Mouse (Mus musculus) midbrain, embryonic 16.5 days (tissue): Measurements from ENCODE around the gene Eif4g3. TPM values are rescaled to one million over a fixed set of nuclear protein-coding genes. Genes with fewer than 3 reads are reported as not detected.

ENCODE experiments used
- ATAC-seq: fragments of 200-750 bp; cut with Nextera tagmentation; 2 replicates; pipeline ENCODE4 v1.8.0; 2017; ENCODE audit warnings: moderate TSS enrichment
- H3K27ac ChIP-seq: fragments of 300-500 bp; sonication (generic); 2 replicates; pipeline ENCODE4 v1.5.1; 2014; ENCODE audit warnings: mild to moderate bottlenecking, low read length, mixed read lengths
- H3K27me3 ChIP-seq: fragments of 300-500 bp; sonication (generic); 2 replicates; pipeline ENCODE4 v1.6.1; 2014; ENCODE audit warnings: low read depth, low read length, mixed read lengths; ENCODE audit not compliant: control insufficient read depth, insufficient read depth
- H3K36me3 ChIP-seq: fragments of 300-500 bp; sonication (generic); 2 replicates; pipeline ENCODE4 v1.6.1; 2014; ENCODE audit warnings: mild to moderate bottlenecking, low read length, moderate library complexity, mixed read lengths; ENCODE audit not compliant: control insufficient read depth, insufficient read depth
- H3K4me1 ChIP-seq: fragments of 300-500 bp; sonication (generic); 2 replicates; pipeline ENCODE4 v1.6.1; 2014; ENCODE audit warnings: mild to moderate bottlenecking, low read length, mixed read lengths; ENCODE audit not compliant: control insufficient read depth, insufficient read depth
- H3K4me2 ChIP-seq: fragments of 300-500 bp; sonication (generic); 2 replicates; pipeline ENCODE4 v1.6.1; 2014; ENCODE audit warnings: mild to moderate bottlenecking, low read length, mixed read lengths
- H3K4me3 ChIP-seq: fragments of 300-500 bp; sonication (generic); 2 replicates; pipeline ENCODE4 v1.5.1; 2014; ENCODE audit warnings: low read depth, mild to moderate bottlenecking, low read length, moderate library complexity, mixed read lengths
- H3K9ac ChIP-seq: fragments of 300-500 bp; sonication (generic); 2 replicates; pipeline ENCODE4 v1.6.1; 2014; ENCODE audit warnings: low read depth, low read length, mixed read lengths
- H3K9me3 ChIP-seq: fragments of 300-500 bp; sonication (generic); replicated peaks from 2 replicates; pipeline ENCODE4 v1.6.1; 2014; ENCODE audit warnings: mild to moderate bottlenecking, low read length, mixed read lengths; ENCODE audit not compliant: control insufficient read depth, poor library complexity, severe bottlenecking
- WGBS: fragments of 180-500 bp; shearing (Covaris S2); extraction: QIAGEN DNeasy Blood & Tissue Kit; methylation state at CpG from one replicate; pipeline ENCODE4 v1.1.7; 2014; 5-methylcytosine and 5-hydroxymethylcytosine counted together
- polyA plus RNA-seq: library from polyadenylated mRNA; unstranded; fragments of >200 nt; fragmentation: Nextera tagmentation; extraction: Ambion mirVana; gene quantifications from 2 replicates; pipeline ENCODE4 v1.2.1, GENCODE M21; 2015

Eif4g3 gene
- polyA plus RNA-seq, 1 experiment from 2014 or later = 48.7 TPM

DNA sequence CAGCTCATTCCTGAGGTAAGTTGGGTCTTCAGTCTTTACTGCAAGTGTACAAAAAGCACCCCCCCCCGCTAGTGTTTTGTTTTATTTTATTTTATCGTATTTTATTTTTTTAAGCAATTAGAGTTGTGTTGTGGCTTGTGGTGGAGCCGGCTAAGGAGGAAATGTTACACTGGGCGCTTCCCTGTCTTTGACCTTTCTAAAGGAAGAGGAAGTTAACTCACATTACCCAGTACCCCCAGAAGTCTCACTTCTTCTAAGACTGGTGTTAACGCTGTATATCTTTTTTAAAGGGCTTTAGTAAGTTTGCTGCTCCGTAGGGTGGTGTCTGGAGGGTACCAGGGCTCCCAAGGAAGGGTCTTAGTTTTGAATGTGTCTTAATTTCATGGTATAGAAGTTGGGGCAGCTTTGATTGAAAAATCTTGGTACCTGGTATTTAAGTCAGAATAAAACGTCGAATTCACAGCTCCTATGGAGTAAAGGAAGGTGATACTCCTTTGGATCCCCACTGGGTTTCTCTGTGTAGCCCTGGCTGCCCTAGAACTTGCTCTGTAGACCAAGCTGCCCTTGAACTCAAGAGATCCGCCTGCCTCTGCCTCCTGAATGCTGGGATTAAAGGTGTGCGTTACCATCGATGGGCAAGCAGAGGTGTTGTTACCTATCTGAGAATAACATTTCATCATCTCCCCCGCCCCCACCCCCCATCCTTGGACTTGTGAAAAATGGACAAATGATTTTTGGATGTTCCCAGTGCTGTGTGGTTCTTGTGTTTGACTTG lies 1.9 kb downstream of the Eif4g3 start:
- Histone ChIP-seq H3K27ac (peak overlapping the region; percentile 97; the same call in 1 of the 2 replicates), H3K4me1 (peaks cover 26% of the 10 kb centered on the region), H3K9ac (peak overlapping the region; percentile 99), H3K9me3 (no peaks in the 10 kb centered on the region), H3K4me3 (peak overlapping the region; percentile 94), H3K27me3 (no peaks in the 10 kb centered on the region), H3K4me2 (peak overlapping the region; percentile 67), H3K36me3 (peaks cover 7% of the 10 kb centered on the region)
- WGBS = 43% methylated on average over 12 of the region's 12 CpGs
- no peak for ATAC-seq

DNA sequence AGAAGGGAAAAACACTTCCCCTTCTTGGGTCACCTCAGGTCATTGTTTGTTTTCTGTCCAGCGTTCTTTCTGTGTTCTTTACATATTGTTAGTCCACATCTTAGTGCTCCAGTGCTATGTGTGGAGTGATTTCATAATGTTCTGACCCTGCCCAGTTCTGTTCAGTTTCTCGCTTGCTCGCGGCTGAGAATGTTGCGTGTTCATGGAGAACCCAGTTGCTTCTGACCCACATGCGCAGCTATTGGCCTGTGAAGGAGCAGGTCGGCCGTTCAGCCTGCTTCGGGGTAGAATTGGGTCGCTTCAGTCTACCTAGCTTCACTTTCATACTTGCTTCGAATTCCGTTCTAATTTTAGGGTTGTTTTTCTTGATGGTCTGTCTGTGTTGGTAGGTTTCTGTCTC lies 2.6 kb downstream of the Eif4g3 start:
- H3K4me1 ChIP-seq = peaks cover 31% of the 10 kb centered on the region
- WGBS = 77% methylated on average over 12 of the region's 12 CpGs
- H3K27ac ChIP-seq = no peak overlapping the region
- no peaks in the 10 kb centered on the region for H3K27me3 ChIP-seq
- H3K9ac ChIP-seq = peak overlapping the region; percentile 51
- H3K4me2 ChIP-seq = peak overlapping the region; percentile 67
- peak overlapping the region; percentile 94 for H3K4me3 ChIP-seq
- H3K36me3 ChIP-seq = peaks cover 7% of the 10 kb centered on the region
- no peaks in the 10 kb centered on the region for H3K9me3 ChIP-seq
- no peak for ATAC-seq

DNA sequence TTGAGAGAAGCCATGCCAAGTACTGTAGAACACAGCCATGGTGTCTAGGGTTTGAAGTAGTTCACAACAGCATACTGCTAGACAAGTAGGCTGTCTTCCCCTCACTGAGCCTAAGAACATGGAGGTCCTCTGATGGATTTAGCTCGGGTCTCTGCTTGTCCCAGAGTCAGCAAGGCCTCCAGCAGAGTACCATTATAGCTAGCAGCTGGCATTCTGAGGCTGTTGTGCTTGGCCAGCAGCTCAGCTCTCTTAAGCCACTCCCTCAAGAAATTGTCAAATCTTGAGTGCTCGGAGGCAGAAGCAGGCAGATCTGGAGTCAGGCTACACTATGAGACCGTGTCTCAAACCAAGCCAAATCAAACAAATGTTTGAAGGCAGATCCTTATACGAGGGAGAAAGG lies 5.4 kb downstream of the Eif4g3 start:
- Histone ChIP-seq H3K9me3 (no peaks in the 10 kb centered on the region), H3K4me2 (no peak overlapping the region), H3K27me3 (no peaks in the 10 kb centered on the region), H3K9ac (no peak overlapping the region), H3K27ac (no peak overlapping the region), H3K36me3 (peaks cover 7% of the 10 kb centered on the region), H3K4me1 (peaks cover 34% of the 10 kb centered on the region), H3K4me3 (no peak overlapping the region)
- no peak for ATAC-seq
- 69% methylated on average over 4 of the region's 4 CpGs for WGBS

DNA sequence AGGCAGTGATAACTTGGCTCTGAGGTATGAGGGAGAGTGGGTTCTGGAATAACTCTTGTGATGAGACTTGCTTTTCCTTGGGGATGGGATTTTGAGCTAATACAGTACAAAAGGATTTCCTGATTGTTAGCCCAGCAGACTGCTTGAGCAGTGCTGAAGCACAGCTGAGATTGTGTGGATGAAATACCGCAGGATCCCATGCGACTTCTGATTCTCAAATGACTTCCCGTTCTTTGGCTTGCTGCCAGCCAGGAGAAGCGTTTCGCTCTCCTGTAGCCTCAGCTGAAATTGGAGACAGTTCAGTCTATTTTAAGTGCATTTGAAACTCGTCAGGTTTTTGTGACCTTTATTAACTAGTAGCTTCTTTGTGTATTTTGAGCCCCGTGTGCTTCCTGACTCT lies 7.9 kb downstream of the Eif4g3 start:
- Histone ChIP-seq H3K27ac (no peak overlapping the region), H3K36me3 (peaks cover 7% of the 10 kb centered on the region), H3K4me3 (no peak overlapping the region), H3K9me3 (no peaks in the 10 kb centered on the region), H3K4me2 (no peak overlapping the region), H3K4me1 (peaks cover 23% of the 10 kb centered on the region), H3K9ac (no peak overlapping the region), H3K27me3 (no peaks in the 10 kb centered on the region)
- no peak for ATAC-seq
- 42% methylated on average over 7 of the region's 7 CpGs for WGBS

DNA sequence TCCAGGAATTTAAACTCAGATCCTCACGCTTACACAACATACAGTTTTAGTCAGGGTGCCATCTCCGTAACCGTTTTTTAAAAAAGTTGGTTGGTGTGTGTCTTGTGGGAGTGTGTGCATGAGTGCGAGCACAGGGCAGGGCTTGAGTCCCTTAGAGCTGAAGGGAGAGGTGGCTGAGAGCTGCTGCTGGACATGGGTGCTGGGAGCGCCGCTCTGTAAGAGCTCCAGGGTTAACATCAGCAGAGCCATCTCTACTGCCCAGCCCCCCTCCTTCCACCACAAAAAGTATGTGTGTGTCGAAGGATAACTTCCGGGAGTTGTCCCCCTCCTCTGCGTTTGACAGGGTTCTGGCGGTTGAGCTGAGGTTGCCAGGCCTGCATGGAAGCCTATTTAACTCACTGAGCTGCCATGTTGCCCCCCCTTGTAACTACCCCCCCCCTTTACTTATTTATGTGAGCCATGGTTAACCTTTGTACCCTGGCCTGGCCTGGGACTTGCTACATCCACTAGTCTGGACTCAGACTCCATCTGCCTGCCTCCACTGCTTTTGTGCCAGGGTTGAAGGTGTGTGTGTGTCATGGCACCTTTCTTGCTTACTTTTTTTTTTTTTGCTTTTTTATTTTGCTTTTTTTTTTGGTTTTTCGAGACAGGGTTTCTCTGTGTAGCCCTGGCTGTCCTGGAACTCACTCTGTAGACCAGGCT lies 11.2 kb downstream of the Eif4g3 start:
- Histone ChIP-seq H3K4me2 (no peak overlapping the region), H3K9ac (no peak overlapping the region), H3K27ac (no peak overlapping the region), H3K4me1 (peaks cover 8% of the 10 kb centered on the region), H3K36me3 (peaks cover 2% of the 10 kb centered on the region; the same call in 1 of the 2 replicates), H3K27me3 (no peaks in the 10 kb centered on the region), H3K4me3 (no peak overlapping the region), H3K9me3 (no peaks in the 10 kb centered on the region)
- no peak for ATAC-seq
- 94% methylated on average over 11 of the region's 11 CpGs for WGBS

DNA sequence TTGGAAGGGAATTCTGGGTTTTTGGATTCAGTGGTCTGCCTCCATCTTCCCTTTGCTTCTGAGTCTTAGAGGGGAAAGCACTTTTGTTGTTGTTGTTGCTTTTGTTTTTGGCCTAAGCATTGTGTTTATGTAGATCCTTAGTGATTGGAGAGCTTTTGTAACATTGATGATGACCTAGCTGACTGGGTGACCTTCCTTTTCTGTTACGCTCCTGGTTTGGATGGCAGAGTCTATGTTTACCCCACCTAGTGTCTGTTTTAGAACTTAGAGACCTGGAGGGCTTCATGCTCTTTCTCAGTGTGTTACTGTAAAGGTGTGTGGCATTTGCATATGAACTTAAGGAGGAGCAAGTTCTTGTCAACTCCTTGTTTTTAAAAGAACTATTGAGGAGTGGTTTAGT lies 13.0 kb downstream of the Eif4g3 start:
- no peak overlapping the region for H3K4me3 ChIP-seq
- no peaks in the 10 kb centered on the region for H3K36me3 ChIP-seq
- H3K9ac ChIP-seq = no peak overlapping the region
- no peaks in the 10 kb centered on the region for H3K9me3 ChIP-seq
- H3K4me2 ChIP-seq = no peak overlapping the region
- H3K4me1 ChIP-seq = no peaks in the 10 kb centered on the region
- no peaks in the 10 kb centered on the region for H3K27me3 ChIP-seq
- H3K27ac ChIP-seq = no peak overlapping the region
- no peak for ATAC-seq
- WGBS = 96% methylated on average over 1 of the region's 1 CpGs

DNA sequence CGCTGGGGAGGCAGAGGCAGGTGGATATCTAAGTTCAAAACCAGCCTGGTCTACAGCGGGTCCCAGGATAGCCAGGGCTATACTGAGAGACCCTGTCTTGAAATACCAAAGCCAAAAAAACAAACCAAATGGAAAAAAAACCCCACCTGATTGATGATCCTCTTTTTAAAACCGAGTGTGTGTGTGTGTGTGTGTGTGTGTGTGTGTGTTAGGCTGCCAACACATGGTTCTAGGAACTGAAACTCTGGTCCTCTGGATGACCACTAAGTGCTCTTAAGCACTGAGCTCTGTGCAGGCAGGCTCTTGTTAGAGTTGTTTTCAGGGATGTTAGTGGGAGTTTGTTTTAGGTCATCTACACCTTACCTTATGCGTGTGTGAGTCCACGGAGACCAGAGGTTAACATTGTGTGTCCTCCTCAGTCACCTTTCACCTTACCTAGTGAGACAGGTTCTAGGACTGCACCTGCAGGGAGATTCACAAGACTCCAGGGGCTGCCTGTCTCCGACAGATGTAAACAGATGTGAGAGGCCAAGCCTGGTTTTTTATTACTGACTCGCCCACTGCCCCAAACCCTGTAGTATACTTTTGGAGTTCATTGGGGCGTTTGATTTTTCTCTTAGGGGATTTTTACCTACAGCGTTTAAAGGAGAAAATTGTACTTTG lies 14.3 kb downstream of the Eif4g3 start:
- Histone ChIP-seq H3K4me1 (no peaks in the 10 kb centered on the region), H3K9me3 (no peaks in the 10 kb centered on the region), H3K36me3 (no peaks in the 10 kb centered on the region), H3K27ac (no peak overlapping the region), H3K9ac (no peak overlapping the region), H3K4me2 (no peak overlapping the region), H3K27me3 (no peaks in the 10 kb centered on the region), H3K4me3 (no peak overlapping the region)
- WGBS = 95% methylated on average over 9 of the region's 9 CpGs
- ATAC-seq = no peak

DNA sequence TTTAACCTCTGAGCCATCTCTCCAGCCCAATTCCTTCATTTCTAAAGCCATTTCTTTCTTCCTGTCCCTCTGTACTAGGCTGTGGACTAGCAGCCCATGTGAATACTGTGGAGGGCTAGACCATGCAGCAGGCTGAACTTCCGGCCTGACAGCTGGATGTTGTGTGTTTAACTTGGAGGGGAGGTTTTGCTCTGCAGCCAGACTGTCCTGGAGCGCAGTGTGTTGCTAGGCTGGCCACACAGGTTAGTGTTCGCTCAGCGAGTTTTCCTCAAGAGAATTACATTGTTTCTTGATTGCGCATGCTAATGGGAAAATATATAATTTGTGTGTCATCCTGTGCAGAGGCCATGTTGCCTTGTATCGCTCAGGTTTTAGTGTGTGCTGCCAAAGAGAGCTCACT lies 15.8 kb downstream of the Eif4g3 start:
- H3K27ac ChIP-seq = no peak overlapping the region
- no peaks in the 10 kb centered on the region for H3K27me3 ChIP-seq
- H3K9ac ChIP-seq = no peak overlapping the region
- no peak overlapping the region for H3K4me2 ChIP-seq
- no peak overlapping the region for H3K4me3 ChIP-seq
- H3K4me1 ChIP-seq = no peaks in the 10 kb centered on the region
- WGBS = 88% methylated on average over 6 of the region's 6 CpGs
- ATAC-seq = no peak
- no peaks in the 10 kb centered on the region for H3K36me3 ChIP-seq
- H3K9me3 ChIP-seq = no peaks in the 10 kb centered on the region
